Comparison of ENCODE assay signal across 23 mouse cellular contexts in genomic region chr8:46754355-46754754, GRCm38 (mm10). TPM values are rescaled to one million over a fixed set of nuclear protein-coding genes. Genes with fewer than 3 reads are reported as not detected.
DNase-seq lines count a peak whose midpoint lies in the region; TF ChIP-seq lines count a peak whose summit lies in the region.
"Had no signal": no experiment of that assay in that cellular context is flagged by ENCODE, and none has a peak within 500 bp of the region (broad histone marks: within the 10 kb centered on the region; RNA-seq: fewer than 3 reads in every experiment).

No protein-coding gene starts in this region.

- H3K36me3 ChIP-seq in heart, embryonic 10.5 days, result no peaks in the 10 kb centered on the region; the same call in 1 of the 2 replicates
- no peaks in the 10 kb centered on the region for H3K36me3 ChIP-seq in ES-E14 (ENCODE audit: control insufficient read depth, insufficient read depth, low read length, poor library complexity, severe bottlenecking)
- H3K36me3 ChIP-seq: forebrain, embryonic 15.5 days had no signal

- H3K27ac ChIP-seq in heart, embryonic 10.5 days, result no peak overlapping the region
- no peak overlapping the region for H3K27ac ChIP-seq in ES-E14 (ENCODE audit: insufficient read depth, low read depth, low read length, poor library complexity, severe bottlenecking)
- H3K27ac ChIP-seq: embryonic facial prominence, embryonic 13.5 days; forebrain, embryonic 12.5 days; forebrain, embryonic 15.5 days; hindbrain, embryonic 14.5 days; hindbrain, postnatal 0 days had no signal

- no peak overlapping the region for H3K4me3 ChIP-seq in heart, embryonic 10.5 days
- no peak overlapping the region for H3K4me3 ChIP-seq in ES-E14 (ENCODE audit: insufficient read depth in 1 of 2, low read depth in 1 of 2, low read length in 2 of 2, poor library complexity in 1 of 2, severe bottlenecking in 1 of 2)
- H3K4me3 ChIP-seq: embryonic facial prominence, embryonic 10.5 days; embryonic facial prominence, embryonic 13.5 days; erythroblast, embryonic 14.5 days; forebrain, embryonic 12.5 days; forebrain, embryonic 15.5 days had no signal

- WGBS in heart, embryonic 10.5 days, result 83% methylated on average over 5 of the region's 5 CpGs

- no peak overlapping the region for H3K9ac ChIP-seq in ES-E14 (ENCODE audit: insufficient read depth, low read depth, low read length, poor library complexity, severe bottlenecking)
- H3K9ac ChIP-seq: embryonic facial prominence, embryonic 13.5 days; forebrain, embryonic 12.5 days; forebrain, embryonic 15.5 days; hindbrain, embryonic 14.5 days had no signal

- H3K4me1 ChIP-seq in heart, embryonic 10.5 days, result 0 out of 2 replicates have a peak, but pooled peaks cover 4% of the 10 kb centered on the region
- no peaks in the 10 kb centered on the region for H3K4me1 ChIP-seq in ES-E14 (ENCODE audit: control insufficient read depth in 2 of 2, insufficient read depth in 2 of 2, low read length in 2 of 2, poor library complexity in 1 of 2)
- H3K4me1 ChIP-seq: forebrain, embryonic 15.5 days had no signal

- H3K27me3 ChIP-seq in heart, embryonic 10.5 days (ENCODE audit: insufficient read depth, poor library complexity, severe bottlenecking), result no peaks in the 10 kb centered on the region
- H3K27me3 ChIP-seq: embryonic facial prominence, embryonic 13.5 days; forebrain, embryonic 12.5 days; forebrain, embryonic 15.5 days had no signal

- no peaks in the 10 kb centered on the region for H3K9me3 ChIP-seq in heart, embryonic 10.5 days
- H3K9me3 ChIP-seq in ES-E14 (ENCODE audit: control insufficient read depth, insufficient read depth, low read depth, low read length), result no peaks in the 10 kb centered on the region
- H3K9me3 ChIP-seq: embryonic facial prominence, embryonic 10.5 days; embryonic facial prominence, embryonic 13.5 days; forebrain, embryonic 12.5 days; forebrain, embryonic 15.5 days; G1E had no signal

- peak; percentile 71 for DNase-seq in heart, adult 11 months
- DNase-seq in heart, embryonic 10.5 days (ENCODE audit: low spot score), result no peak
- peak; percentile 31 for DNase-seq in 3T3-L1 (ENCODE audit: low read depth, low spot score)
- no peak for DNase-seq in ES-E14 (ENCODE audit: low read depth, low spot score)
- DNase-seq in embryo, embryonic 9.5 days (ENCODE audit: extremely low spot score), result no peak
- no peak for DNase-seq in kidney, postnatal 4 days
- DNase-seq: adrenal gland, adult 2 months; adrenal gland, postnatal 14 days; cerebellum, adult 11 months; cerebellum, adult 2 months; cerebellum, adult 9-11 months; cerebellum, postnatal 25 days; gastrocnemius, postnatal 14 days; heart, postnatal 4 days; kidney, adult 18-20 months had no signal

- in situ Hi-C loops in ES-E14 (cut with MboI; ENCODE audit: low sequenced_read_pairs in 2 of 2, unreplicated experiment in 2 of 2), result no loop called here

TF ChIP-seq in ES-E14, 5 proteins besides CTCF, POLR2A, EP300 and RAD21:
- TF ChIP-seq MAFK (IDR thresholded peaks at IDR 0.05; ENCODE audit: insufficient read depth, low read depth, low read length) (no peak), ZNF384 (IDR thresholded peaks at IDR 0.05; ENCODE audit: low read depth, low read length) (0 out of 2 replicates have a peak, but pooled peaks have one; percentile 80)

RNA-seq across cellular contexts. Expression of gene Irf2, which starts 14.8 kb away (rescaled TPM):
- polyA plus RNA-seq in heart, embryonic 10.5 days (2016; fragmentation: Nextera tagmentation; extraction: Ambion mirVana), result 8.9 and 10.9 TPM in 2 replicates
- 1.1 and 2.6 TPM in 2 replicates for total RNA-seq in ES-E14 (2012; rRNA removed)

Comparison
In these comparisons a context has a peak if more than half of its experiments do, and no peak if none do; other contexts are left out.
1. DNase-seq: peak in heart, adult 11 months (single experiment) and 3T3-L1 (single experiment); none in heart, embryonic 10.5 days (single experiment), ES-E14 (single experiment), embryo, embryonic 9.5 days (single experiment) and kidney, postnatal 4 days (0 of 2).